Mouse (Mus musculus) stomach, embryonic 16.5 days (tissue): ENCODE results near the gene Spon1. TPM values are rescaled to one million over a fixed set of nuclear protein-coding genes. Genes with fewer than 3 reads are reported as not detected.
A peak's percentile ranks its signal among the peaks of the same experiment; 100 is the strongest.

Experiments used
- ATAC-seq: fragments of 200-750 bp; cut with Nextera tagmentation; 2 replicates; pipeline ENCODE4 v1.8.0; 2017; ENCODE audit warnings: moderate number of reproducible peaks, moderate TSS enrichment; ENCODE audit not compliant: insufficient read depth, low FRiP score
- H3K27ac ChIP-seq: fragments of 300-500 bp; sonication (generic); 2 replicates; pipeline ENCODE4 v1.5.1; 2014; ENCODE audit warnings: low read length
- H3K27me3 ChIP-seq: fragments of 300-500 bp; sonication (generic); 2 replicates; pipeline ENCODE4 v1.6.1; 2014; ENCODE audit warnings: low read length, control low read depth, mixed read lengths; ENCODE audit not compliant: control insufficient read depth, insufficient read depth
- H3K36me3 ChIP-seq: fragments of 300-500 bp; sonication (generic); 2 replicates; pipeline ENCODE4 v1.6.1; 2014; ENCODE audit warnings: low read length; ENCODE audit not compliant: control insufficient read depth, insufficient read depth
- H3K4me1 ChIP-seq: fragments of 300-500 bp; sonication (generic); 2 replicates; pipeline ENCODE4 v1.6.1; 2014; ENCODE audit warnings: low read length, control low read depth, mixed read lengths; ENCODE audit not compliant: control insufficient read depth, insufficient read depth
- H3K4me2 ChIP-seq: fragments of 300-500 bp; sonication (generic); 2 replicates; pipeline ENCODE4 v1.6.1; 2014; ENCODE audit warnings: low read depth, low read length, mixed read lengths
- H3K4me3 ChIP-seq: fragments of 300-500 bp; sonication (generic); replicated peaks from 2 replicates; pipeline ENCODE4 v1.5.1; 2014; ENCODE audit warnings: mild to moderate bottlenecking, low read length
- H3K9ac ChIP-seq: fragments of 300-500 bp; sonication (generic); 2 replicates; pipeline ENCODE4 v1.6.1; 2014; ENCODE audit warnings: low read length
- H3K9me3 ChIP-seq: fragments of 300-500 bp; sonication (generic); replicated peaks from 2 replicates; pipeline ENCODE4 v1.6.1; 2016; ENCODE audit warnings: low read length, control low read depth; ENCODE audit not compliant: control insufficient read depth
- WGBS: fragments of 180-500 bp; shearing (Covaris S2); extraction: QIAGEN DNeasy Blood & Tissue Kit; methylation state at CpG from one replicate; pipeline ENCODE4 v1.1.7; 2014; 5-methylcytosine and 5-hydroxymethylcytosine counted together
- polyA plus RNA-seq: library from polyadenylated mRNA; unstranded; fragments of >200 nt; fragmentation: Nextera tagmentation; extraction: Ambion mirVana; gene quantifications from 2 replicates; pipeline ENCODE4 v1.2.1, GENCODE M21; 2015

Gene Spon1
- polyA plus RNA-seq: 17.8 and 18.1 TPM in 2 replicates

DNA sequence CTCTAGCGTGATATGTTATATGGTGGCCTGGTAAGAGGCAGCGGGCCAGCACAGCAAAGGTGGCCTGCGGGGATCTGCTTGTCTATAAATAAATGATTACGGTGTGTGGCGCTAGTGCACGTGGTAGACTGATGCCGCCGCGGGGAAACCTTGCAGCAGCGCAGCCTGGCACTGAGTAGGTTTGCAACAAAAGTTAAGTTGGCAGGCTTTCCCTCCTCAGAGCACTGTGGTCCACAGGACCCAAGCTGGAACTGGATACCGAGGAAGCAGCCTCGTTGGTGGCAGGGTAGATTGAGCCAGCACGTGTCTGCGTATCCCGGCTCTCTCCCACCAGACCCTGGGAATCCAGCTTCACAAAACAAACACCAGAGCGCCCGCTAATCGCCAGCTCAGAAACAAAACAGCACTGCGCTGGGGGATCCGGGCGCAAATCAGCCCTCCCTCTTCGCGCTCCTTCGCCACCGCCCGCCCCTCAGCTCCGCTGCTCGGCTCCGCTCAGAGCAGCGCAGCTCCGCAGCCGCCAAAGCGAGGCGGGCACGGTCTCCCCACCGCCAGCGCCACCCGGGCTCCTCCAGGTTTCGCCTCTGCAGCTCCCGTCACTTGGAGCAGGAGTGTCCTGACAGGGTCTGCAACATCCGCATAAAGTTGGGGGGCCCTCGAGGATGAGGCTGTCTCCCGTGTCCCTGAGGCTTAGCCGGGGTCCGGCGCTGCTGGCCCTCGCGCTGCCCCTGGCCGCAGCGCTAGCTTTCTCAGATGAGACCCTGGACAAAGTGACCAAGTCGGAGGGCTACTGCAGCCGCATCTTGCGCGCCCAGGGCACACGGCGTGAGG, at the start of gene Spon1:
Gene Spon1, plus strand, starts transcription at position 332 of the 831 bp plus-strand sequence.
- Histone ChIP-seq H3K27ac (no peak within 1 kb of the TSS), H3K4me2 (peak within 1 kb of the TSS; percentile 100), H3K27me3 (peaks cover 14% of the 10 kb centered on the region), H3K9ac (peak within 1 kb of the TSS; percentile 76), H3K4me1 (peaks cover 6% of the 10 kb centered on the region; the same call in 1 of the 2 replicates), H3K36me3 (no peaks in the 10 kb centered on the region), H3K9me3 (no peaks in the 10 kb centered on the region), H3K4me3 (peak within 1 kb of the TSS; percentile 59)
- under 1% methylated on average over 56 of the region's 56 CpGs for WGBS
- peak; percentile 83 for ATAC-seq

GRCm38 (mm10) chr7:113721994-113722393, 43.8 kb upstream of the Spon1 start:
- no peaks in the 10 kb centered on the region for H3K9me3 ChIP-seq
- no peaks in the 10 kb centered on the region for H3K27me3 ChIP-seq
- H3K9ac ChIP-seq: no peak overlapping the region
- no peak overlapping the region for H3K27ac ChIP-seq
- no peak overlapping the region for H3K4me2 ChIP-seq
- no peak overlapping the region for H3K4me3 ChIP-seq
- no peaks in the 10 kb centered on the region for H3K36me3 ChIP-seq
- WGBS: 78% methylated on average over 2 of the region's 2 CpGs
- no peaks in the 10 kb centered on the region for H3K4me1 ChIP-seq
- ATAC-seq: no peak

DNA sequence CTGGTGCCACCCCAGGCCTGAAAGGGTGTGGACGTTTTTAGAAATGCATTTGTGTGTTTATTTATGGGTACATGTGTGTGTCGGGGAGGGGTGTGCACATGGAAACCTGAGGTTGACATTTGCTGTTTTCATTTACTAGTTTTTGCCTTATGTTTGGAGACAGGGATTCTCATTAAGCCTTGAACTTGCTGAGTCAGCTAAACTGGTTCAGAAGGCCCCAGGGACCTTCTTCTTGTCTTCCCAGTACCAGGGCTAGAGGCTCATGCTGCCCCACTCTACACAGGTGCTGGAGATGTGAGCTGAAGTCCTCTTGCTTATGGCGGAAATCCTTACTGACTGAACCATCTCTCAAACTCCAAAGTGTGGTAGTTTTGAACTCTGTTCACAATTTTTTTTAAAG, 41.9 kb upstream of the Spon1 start:
- Histone ChIP-seq H3K4me2 (no peak overlapping the region), H3K27me3 (no peaks in the 10 kb centered on the region), H3K4me3 (no peak overlapping the region), H3K36me3 (no peaks in the 10 kb centered on the region), H3K4me1 (no peaks in the 10 kb centered on the region), H3K27ac (no peak overlapping the region), H3K9me3 (no peaks in the 10 kb centered on the region), H3K9ac (no peak overlapping the region)
- WGBS: 69% methylated on average over 3 of the region's 3 CpGs
- ATAC-seq: no peak

GRCm38 (mm10) chr7:113727999-113728713, 37.6 kb upstream of the Spon1 start:
- H3K9me3 ChIP-seq: no peaks in the 10 kb centered on the region
- ATAC-seq: no peak
- H3K27ac ChIP-seq: no peak overlapping the region
- no peak overlapping the region for H3K4me2 ChIP-seq
- no peak overlapping the region for H3K9ac ChIP-seq
- WGBS: 52% methylated on average over 8 of the region's 8 CpGs
- no peaks in the 10 kb centered on the region for H3K27me3 ChIP-seq
- H3K4me1 ChIP-seq: no peaks in the 10 kb centered on the region
- no peaks in the 10 kb centered on the region for H3K36me3 ChIP-seq
- no peak overlapping the region for H3K4me3 ChIP-seq

DNA sequence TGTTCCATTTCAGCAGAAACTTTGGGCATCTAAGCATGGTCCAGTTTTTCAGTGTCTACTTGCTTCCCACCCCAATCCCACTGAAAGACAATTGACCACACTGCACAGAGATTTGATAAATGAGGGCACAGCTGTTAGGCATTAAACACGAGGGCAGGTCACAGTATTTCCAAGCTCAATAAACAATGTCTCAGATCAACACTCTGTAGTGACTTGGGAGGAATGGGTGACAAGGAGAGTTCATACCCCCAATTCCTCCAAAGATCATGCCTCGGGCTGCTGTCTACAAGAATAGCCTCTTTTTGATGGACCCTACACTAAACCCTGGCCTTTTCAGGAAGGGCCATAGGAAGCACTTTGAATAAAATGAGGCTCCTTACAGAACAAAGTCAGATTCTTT, 36.9 kb upstream of the Spon1 start:
- ATAC-seq: no peak
- Histone ChIP-seq H3K9ac (no peak overlapping the region), H3K4me1 (no peaks in the 10 kb centered on the region), H3K27ac (no peak overlapping the region), H3K27me3 (no peaks in the 10 kb centered on the region), H3K4me3 (no peak overlapping the region), H3K36me3 (no peaks in the 10 kb centered on the region), H3K9me3 (no peaks in the 10 kb centered on the region), H3K4me2 (no peak overlapping the region)
- 19% methylated on average over 2 of the region's 2 CpGs for WGBS

DNA sequence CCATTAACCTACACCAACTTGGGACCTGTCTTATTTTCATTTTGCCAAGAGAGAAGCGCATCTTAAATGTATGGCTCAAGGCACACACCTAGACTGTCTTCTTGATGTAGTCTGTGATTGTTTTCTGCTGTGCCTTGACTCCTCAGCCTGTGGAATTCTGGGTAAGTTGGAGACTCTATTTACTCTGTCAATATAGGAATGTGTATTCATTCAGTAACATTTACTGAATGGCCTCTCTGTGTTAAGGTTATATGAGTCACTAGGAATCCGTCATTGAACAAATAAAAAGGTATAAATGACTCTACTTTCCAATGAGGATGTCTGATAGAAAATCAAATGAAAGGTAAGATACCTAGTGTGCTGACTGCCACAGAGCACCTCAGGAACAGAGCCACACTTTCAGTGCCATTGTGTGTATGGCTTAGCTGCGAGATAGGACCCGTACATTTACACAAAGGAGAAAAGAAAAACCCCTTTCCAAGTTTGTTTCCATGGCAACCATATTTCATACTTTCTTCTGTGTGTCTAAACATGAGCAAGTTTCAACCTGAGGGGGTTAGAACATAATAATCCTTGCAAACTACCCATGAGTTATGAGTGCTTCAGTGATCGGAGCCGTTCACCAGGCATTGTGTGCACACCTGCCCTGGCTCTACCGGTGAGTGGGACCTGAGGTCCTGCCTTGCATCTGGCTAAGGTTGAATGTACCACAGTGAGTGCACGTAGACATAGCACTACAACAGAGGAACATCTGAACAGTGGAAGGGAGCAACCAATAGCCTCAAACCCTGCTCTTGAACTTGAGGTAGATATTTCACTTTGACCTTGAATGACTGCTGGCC, 35.2 kb upstream of the Spon1 start:
- Histone ChIP-seq H3K36me3 (no peaks in the 10 kb centered on the region), H3K27ac (peak overlapping the region; percentile 87), H3K9ac (no peak overlapping the region), H3K4me2 (no peak overlapping the region), H3K4me3 (no peak overlapping the region), H3K27me3 (no peaks in the 10 kb centered on the region), H3K9me3 (no peaks in the 10 kb centered on the region), H3K4me1 (no peaks in the 10 kb centered on the region)
- ATAC-seq: peak; percentile 91
- WGBS: 61% methylated on average over 8 of the region's 8 CpGs

GRCm38 (mm10) chr7:113737790-113738362, 27.9 kb upstream of the Spon1 start:
- no peaks in the 10 kb centered on the region for H3K27me3 ChIP-seq
- H3K27ac ChIP-seq: no peak overlapping the region
- H3K4me1 ChIP-seq: 0 out of 2 replicates have a peak, but pooled peaks cover 3% of the 10 kb centered on the region
- ATAC-seq: no peak
- WGBS: 63% methylated on average over 9 of the region's 9 CpGs
- H3K9me3 ChIP-seq: no peaks in the 10 kb centered on the region
- no peak overlapping the region for H3K9ac ChIP-seq
- no peak overlapping the region for H3K4me3 ChIP-seq
- H3K4me2 ChIP-seq: no peak overlapping the region
- no peaks in the 10 kb centered on the region for H3K36me3 ChIP-seq

DNA sequence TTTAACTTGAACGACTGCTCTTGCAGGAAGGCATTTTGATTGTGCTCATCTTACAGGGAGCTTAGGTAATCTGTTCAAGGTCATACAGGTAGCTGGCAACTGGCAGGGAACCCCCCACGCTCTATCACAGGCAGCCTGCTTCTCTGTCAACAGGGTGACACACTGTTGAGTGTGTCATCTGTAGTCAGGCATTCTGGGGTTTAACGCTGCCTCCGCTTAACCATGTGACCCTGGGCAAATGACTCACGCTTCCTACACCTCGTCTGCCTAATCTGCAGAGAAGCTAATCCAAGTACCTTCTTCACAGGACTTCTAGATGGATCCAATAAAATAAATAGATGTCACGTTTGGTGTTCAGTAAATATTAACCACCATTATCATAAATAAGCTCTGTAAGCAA, 26.6 kb upstream of the Spon1 start:
- Histone ChIP-seq H3K4me3 (no peak overlapping the region), H3K9me3 (no peaks in the 10 kb centered on the region), H3K27me3 (no peaks in the 10 kb centered on the region), H3K27ac (no peak overlapping the region), H3K36me3 (no peaks in the 10 kb centered on the region), H3K9ac (no peak overlapping the region), H3K4me2 (no peak overlapping the region), H3K4me1 (0 out of 2 replicates have a peak, but pooled peaks cover 3% of the 10 kb centered on the region)
- ATAC-seq: no peak
- WGBS: 48% methylated on average over 7 of the region's 7 CpGs
